In the genomic region with DNA sequence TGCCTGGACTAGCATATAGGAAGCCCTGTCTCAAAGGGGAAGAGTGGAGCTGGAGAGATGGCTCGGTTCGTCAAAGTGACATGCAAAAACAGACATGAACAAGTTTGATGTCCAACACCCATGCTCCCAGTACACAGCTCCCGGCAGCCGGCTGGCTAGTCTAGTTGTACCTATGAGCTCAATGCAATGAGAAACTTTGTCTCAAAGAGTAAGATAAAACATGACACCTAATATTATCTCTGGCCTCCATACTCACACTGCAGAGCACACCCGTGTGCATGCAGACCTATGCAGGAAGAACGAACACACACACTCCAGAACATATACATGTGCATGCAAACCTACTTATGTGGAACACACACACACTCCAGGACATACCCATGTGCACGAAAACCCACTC, we compare ENCODE assay signal across 22 mouse cellular contexts. TPM values are rescaled to one million over a fixed set of nuclear protein-coding genes. Genes with fewer than 3 reads are reported as not detected.
DNase-seq lines count a peak whose midpoint lies in the region; ATAC-seq and TF ChIP-seq lines count a peak whose summit lies in the region.
"Had no signal": no experiment of that assay in that cellular context is flagged by ENCODE, and none has a peak within 500 bp of the region (broad histone marks: within the 10 kb centered on the region; RNA-seq: fewer than 3 reads in every experiment).

No protein-coding gene starts in this region.

- H3K9me3 ChIP-seq in liver, embryonic 13.5 days (replicated peaks) = peaks cover 6% of the 10 kb centered on the region; the same call in 1 of the 2 replicates
- no peaks in the 10 kb centered on the region for H3K9me3 ChIP-seq in liver, postnatal 0 days (ENCODE audit: low read length)
- no peaks in the 10 kb centered on the region for H3K9me3 ChIP-seq in forebrain, postnatal 0 days (ENCODE audit: low read length)
- H3K9me3 ChIP-seq: embryonic facial prominence, embryonic 10.5 days; heart, embryonic 12.5 days had no signal

- H3K9ac ChIP-seq in liver, embryonic 13.5 days = peak overlapping the region; percentile 70
- H3K9ac ChIP-seq in liver, postnatal 0 days (replicated peaks) = no peak overlapping the region
- no peak overlapping the region for H3K9ac ChIP-seq in forebrain, postnatal 0 days
- H3K9ac ChIP-seq: forebrain, embryonic 12.5 days; heart, embryonic 12.5 days; hindbrain, embryonic 12.5 days had no signal

- peaks cover 43% of the 10 kb centered on the region for H3K4me1 ChIP-seq in bone marrow, adult 2 months (ENCODE audit: control insufficient read depth, insufficient read depth, low read length)
- H3K4me1 ChIP-seq in liver, embryonic 13.5 days (replicated peaks) = peaks cover 100% of the 10 kb centered on the region
- H3K4me1 ChIP-seq in liver, postnatal 0 days (ENCODE audit: insufficient read depth) = peaks cover 95% of the 10 kb centered on the region
- H3K4me1 ChIP-seq in forebrain, postnatal 0 days (ENCODE audit: insufficient read depth) = 0 out of 2 replicates have a peak, but pooled peaks cover 4% of the 10 kb centered on the region

- H3K27ac ChIP-seq in bone marrow, adult 2 months (ENCODE audit: control insufficient read depth, insufficient read depth, low read depth, low read length, poor library complexity) = 0 out of 2 replicates have a peak overlapping the region, but pooled peaks have one; percentile 45
- H3K27ac ChIP-seq in liver, embryonic 13.5 days = peak overlapping the region; percentile 97
- 0 out of 2 replicates have a peak overlapping the region, but pooled peaks have one; percentile 12 for H3K27ac ChIP-seq in liver, postnatal 0 days (ENCODE audit: low read depth)
- no peak overlapping the region for H3K27ac ChIP-seq in forebrain, postnatal 0 days (ENCODE audit: low read depth, low read length)
- H3K27ac ChIP-seq: embryonic facial prominence, embryonic 10.5 days; forebrain, embryonic 12.5 days; gastrocnemius, adult 2 months; hindbrain, embryonic 12.5 days had no signal

- H3K36me3 ChIP-seq in liver, embryonic 13.5 days = peaks cover 35% of the 10 kb centered on the region
- peaks cover 19% of the 10 kb centered on the region for H3K36me3 ChIP-seq in liver, postnatal 0 days (replicated peaks; ENCODE audit: insufficient read depth, low read length)
- 0 out of 2 replicates have a peak, but pooled peaks cover 3% of the 10 kb centered on the region for H3K36me3 ChIP-seq in forebrain, postnatal 0 days (ENCODE audit: insufficient read depth)
- H3K36me3 ChIP-seq: heart, embryonic 12.5 days had no signal

- no peaks in the 10 kb centered on the region for H3K27me3 ChIP-seq in liver, embryonic 13.5 days
- no peaks in the 10 kb centered on the region for H3K27me3 ChIP-seq in liver, postnatal 0 days (ENCODE audit: insufficient read depth, low read length)
- H3K27me3 ChIP-seq in forebrain, postnatal 0 days (ENCODE audit: insufficient read depth, low read length) = no peaks in the 10 kb centered on the region
- H3K27me3 ChIP-seq: forebrain, embryonic 12.5 days; heart, embryonic 12.5 days; hindbrain, embryonic 12.5 days had no signal

- no peak for TF ChIP-seq POLR2A in bone marrow, adult 2 months (IDR thresholded peaks at IDR 0.05; ENCODE audit: borderline replicate concordance, control insufficient read depth, low read depth, low read length)

- DNase-seq in liver, embryonic 13.5 days = no peak
- DNase-seq in liver, postnatal 0 days = no peak
- DNase-seq in T-cell, adult 2 months (ENCODE audit: low spot score) = no peak
- no peak for DNase-seq in cerebellum, postnatal 4 days (ENCODE audit: low spot score in 2 of 2)
- no peak for DNase-seq in adrenal gland, adult 18-20 months (ENCODE audit: low spot score in 2 of 2)
- DNase-seq in forebrain, postnatal 0 days = no peak
- DNase-seq: adrenal gland, postnatal 25 days; cerebellum, adult 11 months; cerebellum, adult 8-10 months; cerebellum, postnatal 14 days; gastrocnemius, adult 2 months; gastrocnemius, postnatal 25 days; heart, postnatal 36 days had no signal

- H3K4me3 ChIP-seq in bone marrow, adult 2 months (replicated peaks; ENCODE audit: control insufficient read depth, low read depth, low read length) = no peak overlapping the region
- H3K4me3 ChIP-seq in liver, embryonic 13.5 days (replicated peaks) = peak overlapping the region; percentile 10; the same call in 1 of the 2 replicates
- no peak overlapping the region for H3K4me3 ChIP-seq in liver, postnatal 0 days (ENCODE audit: low read depth, low read length)
- H3K4me3 ChIP-seq in forebrain, postnatal 0 days (ENCODE audit: low read depth, low read length) = no peak overlapping the region
- H3K4me3 ChIP-seq: embryonic facial prominence, embryonic 10.5 days; forebrain, embryonic 12.5 days; gastrocnemius, adult 2 months; heart, embryonic 12.5 days; hindbrain, embryonic 12.5 days had no signal

- TF ChIP-seq EP300 in liver, postnatal 0 days (IDR thresholded peaks at IDR 0.05; ENCODE audit: low read depth) = peak; percentile 34; the same call in 1 of the 2 replicates

- TF ChIP-seq CTCF in bone marrow, adult 2 months (IDR thresholded peaks at IDR 0.05; ENCODE audit: control insufficient read depth, insufficient read depth, low read length) = no peak
- TF ChIP-seq CTCF in liver, postnatal 0 days (IDR thresholded peaks at IDR 0.05; ENCODE audit: low read depth) = no peak
- no peak for TF ChIP-seq CTCF in forebrain, postnatal 0 days (IDR thresholded peaks at IDR 0.05; ENCODE audit: low read depth)

- H3K4me2 ChIP-seq in liver, embryonic 13.5 days = peak overlapping the region; percentile 86
- H3K4me2 ChIP-seq in liver, postnatal 0 days (ENCODE audit: low read depth, low read length) = peak overlapping the region; percentile 33
- H3K4me2 ChIP-seq in forebrain, postnatal 0 days (ENCODE audit: low read depth) = no peak overlapping the region
- H3K4me2 ChIP-seq: forebrain, embryonic 12.5 days; heart, embryonic 12.5 days; hindbrain, embryonic 12.5 days had no signal

- ATAC-seq in erythroid progenitor cell, adult 5-6 weeks (replicated peaks; ENCODE audit: low FRiP score, poor library complexity, severe bottlenecking) = peak; percentile 7; the same call in 1 of the 2 replicates
- peak; percentile 50 for ATAC-seq in liver, embryonic 13.5 days (ENCODE audit: low read depth)
- ATAC-seq in liver, postnatal 0 days = 0 out of 2 replicates have a peak, but pooled peaks have one; percentile 1
- no peak for ATAC-seq in forebrain, postnatal 0 days
- ATAC-seq: forebrain, embryonic 16.5 days; hindbrain, embryonic 16.5 days; inflammation-experienced regulatory T-cells, adult 6 months had no signal

- 65% methylated on average over 7 of the region's 7 CpGs for WGBS in bone marrow, adult 2 months
- WGBS in liver, embryonic 13.5 days (ENCODE audit: insufficient replicate concordance) = 39% methylated on average over 7 of the region's 7 CpGs
- WGBS in liver, postnatal 0 days (ENCODE audit: insufficient replicate concordance) = 63% methylated on average over 7 of the region's 7 CpGs
- 97% methylated on average over 7 of the region's 7 CpGs for WGBS in forebrain, postnatal 0 days

RNA-seq across cellular contexts. Expression of a gene that starts 15.5 kb away (rescaled TPM):
- polyA plus RNA-seq in bone marrow, adult 2 months (2011; ENCODE audit: insufficient read depth, insufficient read length, low replicate concordance, missing spikeins) = 38.3 and 39.7 TPM in 2 replicates
- 99.5 and 101 TPM in 2 replicates for total RNA-seq in erythroid progenitor cell, adult 5-6 weeks (2015; ENCODE audit: low replicate concordance)
- 62.0 and 77.4 TPM in 2 replicates for total RNA-seq in erythroid progenitor cell, adult 5-6 weeks (2017; ENCODE audit: low replicate concordance)
- 30.6 and 36.0 TPM in 2 replicates for polyA plus RNA-seq in liver, embryonic 13.5 days (2015; fragmentation: Nextera tagmentation; extraction: Ambion mirVana)
- 19.3 and 20.4 TPM in 2 replicates for polyA plus RNA-seq in liver, postnatal 0 days (2015; fragmentation: Nextera tagmentation; extraction: Ambion mirVana)
- total RNA-seq in adrenal gland, adult 18-20 months (2021) = 100 to 1,000 TPM in 1 of 2 experiments, 10 to 100 TPM in 1; 82.2 to 121 TPM
- total RNA-seq in forebrain, postnatal 0 days (2014; rRNA removed) = 27.5 and 34.0 TPM in 2 replicates
- 13.2 and 15.3 TPM in 2 replicates for polyA plus RNA-seq in forebrain, postnatal 0 days (2015; fragmentation: Nextera tagmentation; extraction: Ambion mirVana)
